Mouse (Mus musculus) heart, adult 11 months (tissue): ENCODE measurements around the gene Mrpl43.

Experiments
- DNase-seq: peaks from one replicate; pipeline ENCODE4 v3.0.0; 2022

Mrpl43 gene

GRCm38 (mm10) chr19:44965978-44966377 lies 40.3 kb downstream of the Mrpl43 start:
- DNase-seq = no peak

GRCm38 (mm10) chr19:44959633-44960032 lies 46.6 kb downstream of the Mrpl43 start:
- no peak for DNase-seq
